Mouse (Mus musculus): ENCODE results near the gene Add2. TPM values are rescaled to one million over a fixed set of nuclear protein-coding genes. Genes with fewer than 3 reads are reported as not detected.

Add2 gene
- total RNA-seq, 1 experiment from 2014 or later: 2.0 TPM

- no peak for DNase-seq
Observed at GRCm38 (mm10) chr6:86079323-86079722, 50.8 kb downstream of the Add2 start.

GRCm38 (mm10) chr6:86085518-86085917, 57.0 kb downstream of the Add2 start:
- DNase-seq: peak; percentile 76

- no peak for DNase-seq
Observed at GRCm38 (mm10) chr6:86086851-86087571, 58.5 kb downstream of the Add2 start.

GRCm38 (mm10) chr6:86087813-86088212, 59.3 kb downstream of the Add2 start:
- DNase-seq: no peak

- DNase-seq: no peak
Observed at GRCm38 (mm10) chr6:86094202-86094838, 65.8 kb downstream of the Add2 start.

- no peak for DNase-seq
Observed at GRCm38 (mm10) chr6:86095518-86095917, 67.0 kb downstream of the Add2 start.

- no peak for DNase-seq
Observed at GRCm38 (mm10) chr6:86096733-86097132, 68.3 kb downstream of the Add2 start.

GRCm38 (mm10) chr6:86097155-86097554, 68.7 kb downstream of the Add2 start:
- no peak for DNase-seq

- DNase-seq: no peak
Observed at GRCm38 (mm10) chr6:86099003-86099402, 70.5 kb downstream of the Add2 start.

GRCm38 (mm10) chr6:86101451-86101850, 73.0 kb downstream of the Add2 start:
- no peak for DNase-seq

GRCm38 (mm10) chr6:86102874-86103273, 74.4 kb downstream of the Add2 start:
- no peak for DNase-seq

GRCm38 (mm10) chr6:86103614-86104013, 75.1 kb downstream of the Add2 start:
- DNase-seq: no peak

GRCm38 (mm10) chr6:86104719-86105118, 76.2 kb downstream of the Add2 start:
- no peak for DNase-seq

GRCm38 (mm10) chr6:86106045-86106444, 77.6 kb downstream of the Add2 start:
- no peak for DNase-seq

- no peak for DNase-seq
Observed at GRCm38 (mm10) chr6:86107101-86107500, 78.6 kb downstream of the Add2 start.

- DNase-seq: no peak
Observed at GRCm38 (mm10) chr6:86115843-86116242, 87.4 kb downstream of the Add2 start.

GRCm38 (mm10) chr6:86123057-86123456, 94.6 kb downstream of the Add2 start:
- DNase-seq: no peak

GRCm38 (mm10) chr6:86125761-86126160, 97.3 kb downstream of the Add2 start:
- DNase-seq: no peak

- peak; percentile 49 for DNase-seq
Observed at GRCm38 (mm10) chr6:86126953-86127581, 98.6 kb downstream of the Add2 start.

- DNase-seq: peak; percentile 51
Observed at GRCm38 (mm10) chr6:86128504-86128903, 100.0 kb downstream of the Add2 start.

GRCm38 (mm10) chr6:86129872-86130498, 101.5 kb downstream of the Add2 start:
- DNase-seq: no peak

- DNase-seq: no peak
Observed at GRCm38 (mm10) chr6:86133882-86134281, 105.4 kb downstream of the Add2 start.

GRCm38 (mm10) chr6:86136206-86136605, 107.7 kb downstream of the Add2 start:
- no peak for DNase-seq

Data from adrenal gland, postnatal 25 days (tissue).